Mouse (Mus musculus) thymus, adult 2 months (tissue): ENCODE results near the gene Hist1h2bf. TPM values are rescaled to one million over a fixed set of nuclear protein-coding genes. Genes with fewer than 3 reads are reported as not detected.
A peak's percentile ranks its signal among the peaks of the same experiment; 100 is the strongest.
"Not testable (repeated sequence)": the region's sequence is repeated elsewhere in the genome, so short reads cannot be mapped to it uniquely, and the experiment has no call there.

ENCODE experiments used
- DNase-seq: peaks from one replicate; pipeline ENCODE4 v3.0.0; 2021
- H3K27ac ChIP-seq: fragments of 200-500 bp; 2 replicates; pipeline ENCODE4 v1.5.1; 2012; ENCODE audit warnings: low read length, control low read depth; ENCODE audit not compliant: control insufficient read depth, insufficient read depth
- H3K27me3 ChIP-seq: fragments of 200-500 bp; 2 replicates; pipeline ENCODE4 v1.6.1; 2012; ENCODE audit warnings: mild to moderate bottlenecking, low read length, moderate library complexity, mixed read lengths; ENCODE audit not compliant: control insufficient read depth, insufficient read depth
- H3K36me3 ChIP-seq: fragments of 200-500 bp; 2 replicates; pipeline ENCODE4 v1.6.1; 2012; ENCODE audit warnings: mild to moderate bottlenecking, low read length, moderate library complexity; ENCODE audit not compliant: control insufficient read depth, insufficient read depth
- H3K4me1 ChIP-seq: fragments of 200-500 bp; replicated peaks from 2 replicates; pipeline ENCODE4 v1.6.1; 2012; ENCODE audit warnings: low read length; ENCODE audit not compliant: control insufficient read depth, insufficient read depth
- H3K4me3 ChIP-seq: fragments of 200-500 bp; 2 replicates; pipeline ENCODE4 v1.5.1; 2012; ENCODE audit warnings: mild to moderate bottlenecking, low read length, control low read depth, moderate library complexity; ENCODE audit not compliant: control insufficient read depth, insufficient read depth
- CTCF ChIP-seq: fragments of 200-500 bp; IDR thresholded peaks from 2 replicates; pipeline ENCODE4 v1.5.1; 2012; ENCODE audit warnings: mild to moderate bottlenecking, control low read depth, low read length, moderate library complexity, borderline replicate concordance; ENCODE audit not compliant: control insufficient read depth, poor library complexity, insufficient read depth; ENCODE audit errors: extremely low read depth
- POLR2A ChIP-seq: fragments of 200-500 bp; IDR thresholded peaks from 2 replicates; pipeline ENCODE4 v1.6.1; 2012; ENCODE audit warnings: mild to moderate bottlenecking, low read length, control low read depth, moderate library complexity; ENCODE audit not compliant: control insufficient read depth, poor library complexity, insufficient read depth; ENCODE audit errors: extremely low read depth
- WGBS: fragments of 180-500 bp; shearing (Covaris S2); methylation state at CpG from one replicate; pipeline ENCODE4 v1.1.7; 2018; 5-methylcytosine and 5-hydroxymethylcytosine counted together
- polyA plus RNA-seq: library from polyadenylated mRNA; depleted of rRNA; stranded (reverse); fragments of >200 nt; gene quantifications from 2 replicates; pipeline ENCODE4 v1.2.3, GENCODE M21; 2012

Gene Hist1h2bf
- polyA plus RNA-seq, 1 experiment, result 277 TPM

- DNase-seq, result no peak
- Histone ChIP-seq H3K27ac (peak overlapping the region; percentile 42; the same call in 1 of the 2 replicates), H3K4me1 (peaks cover 8% of the 10 kb centered on the region), H3K27me3 (no peaks in the 10 kb centered on the region), H3K4me3 (no peak overlapping the region), H3K36me3 (no peaks in the 10 kb centered on the region)
- WGBS, result 4% methylated on average over 1 of the region's 1 CpGs
- TF ChIP-seq CTCF (no peak), POLR2A (no peak)
Observed at GRCm38 (mm10) chr13:23586940-23587225, 12.9 kb upstream of the Hist1h2bf start.

DNA sequence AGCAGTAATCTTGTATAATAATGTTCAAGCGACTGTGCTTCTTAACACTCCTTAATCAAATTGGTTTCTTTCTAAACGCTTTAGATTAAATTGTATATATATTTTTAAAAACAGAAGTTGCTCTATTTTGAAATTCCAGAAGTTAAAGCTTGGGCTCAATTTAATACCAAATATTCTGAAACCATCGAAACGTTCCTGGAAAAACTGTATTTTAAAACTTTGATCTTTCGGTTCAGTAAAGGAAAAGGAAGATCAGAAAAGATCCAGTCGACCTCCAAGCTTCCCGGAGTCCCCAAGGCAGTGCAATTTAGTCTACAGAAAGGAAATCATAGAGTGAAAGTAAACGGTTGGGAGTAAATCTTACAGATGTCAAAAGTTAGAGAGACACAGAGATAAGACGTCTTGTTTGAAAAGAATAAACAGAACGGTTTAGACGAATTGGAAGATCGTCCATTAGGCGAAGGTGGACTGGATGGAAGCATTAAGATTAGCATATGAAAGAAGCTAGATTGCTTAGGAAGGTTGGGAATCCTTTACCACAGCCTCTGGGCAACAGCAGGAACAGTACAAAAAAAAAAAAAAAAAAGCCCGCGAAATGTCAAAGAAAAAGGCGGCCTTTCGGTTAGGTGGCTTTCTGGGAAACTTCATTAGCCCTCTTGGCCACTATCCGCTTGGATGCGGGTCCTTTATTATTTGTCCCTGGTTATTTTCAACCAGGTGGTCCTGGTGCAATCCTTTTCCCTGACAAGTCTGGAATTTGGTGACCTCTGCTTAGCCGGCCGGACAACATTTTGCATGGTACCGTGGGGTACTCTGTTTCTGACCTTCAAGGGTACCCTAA is 12.3 kb upstream of the Hist1h2bf start:
- Histone ChIP-seq H3K27ac (peak overlapping the region; percentile 42), H3K4me1 (peaks cover 11% of the 10 kb centered on the region), H3K27me3 (no peaks in the 10 kb centered on the region), H3K4me3 (0 out of 2 replicates have a peak overlapping the region, but pooled peaks have one; percentile 5), H3K36me3 (no peaks in the 10 kb centered on the region)
- TF ChIP-seq POLR2A (no peak), CTCF (no peak)
- DNase-seq, result no peak
- WGBS, result 4% methylated on average over 22 of the region's 22 CpGs

- DNase-seq, result peak; percentile 75
- peak; percentile 86 for TF ChIP-seq POLR2A
- H3K27me3 ChIP-seq, H3K36me3 ChIP-seq: not testable (repeated sequence)
- Histone ChIP-seq H3K27ac (peak overlapping the region; percentile 99), H3K4me3 (peak overlapping the region; percentile 62), H3K4me1 (peaks cover 11% of the 10 kb centered on the region)
- under 1% methylated on average over 34 of the region's 36 CpGs for WGBS
Observed at GRCm38 (mm10) chr13:23585442-23586098, 11.6 kb upstream of the Hist1h2bf start.

GRCm38 (mm10) chr13:23585029-23585441 is 11.0 kb upstream of the Hist1h2bf start:
- Histone ChIP-seq H3K27ac (peak overlapping the region; percentile 99), H3K27me3 (no peaks in the 10 kb centered on the region), H3K4me3 (peak overlapping the region; percentile 62), H3K36me3 (no peaks in the 10 kb centered on the region), H3K4me1 (peaks cover 11% of the 10 kb centered on the region)
- DNase-seq, result peak; percentile 71
- TF ChIP-seq CTCF (no peak), POLR2A (no peak)
- 0% methylated on average over 21 of the region's 21 CpGs for WGBS

GRCm38 (mm10) chr13:23584331-23584730 is 10.3 kb upstream of the Hist1h2bf start:
- Histone ChIP-seq H3K27ac (peak overlapping the region; percentile 99), H3K27me3 (no peaks in the 10 kb centered on the region), H3K4me3 (no peak overlapping the region), H3K36me3 (no peaks in the 10 kb centered on the region), H3K4me1 (peaks cover 11% of the 10 kb centered on the region)
- TF ChIP-seq POLR2A (no peak), CTCF (no peak)
- no peak for DNase-seq

DNA sequence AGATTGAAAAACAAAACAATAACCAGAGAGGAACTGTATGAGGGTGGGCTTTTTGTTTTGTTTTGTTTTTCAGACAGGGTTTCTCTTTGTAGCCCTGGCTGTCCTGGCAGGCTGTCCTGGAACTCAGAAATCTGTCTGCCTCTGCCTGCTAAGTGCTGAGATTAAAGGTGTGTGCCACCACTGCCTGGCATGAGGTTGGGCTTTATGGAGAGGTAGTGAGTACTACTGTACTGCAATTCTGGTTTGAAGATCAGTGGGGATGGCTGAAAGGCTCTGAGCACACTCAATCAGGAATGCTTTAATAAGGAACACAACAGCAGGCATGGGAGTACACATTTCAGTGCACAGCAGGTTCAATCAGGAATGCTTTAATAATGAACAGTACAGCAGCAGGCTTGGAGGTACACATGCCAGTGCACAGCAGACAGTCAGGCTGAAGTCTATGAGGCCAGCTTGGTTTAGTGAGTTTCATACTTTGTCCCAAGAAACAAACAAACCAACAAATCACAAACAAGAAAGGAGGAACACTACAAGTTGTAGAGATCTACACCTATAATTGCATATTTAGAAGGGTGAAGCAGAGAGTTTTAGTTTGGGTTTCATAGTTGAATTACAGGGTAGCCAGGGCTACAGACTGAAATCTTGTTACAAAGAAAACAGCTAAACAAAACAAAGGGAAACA is 9.5 kb upstream of the Hist1h2bf start:
- Histone ChIP-seq H3K27me3 (no peaks in the 10 kb centered on the region), H3K4me1 (peaks cover 11% of the 10 kb centered on the region), H3K27ac (peak overlapping the region; percentile 75), H3K4me3 (no peak overlapping the region), H3K36me3 (no peaks in the 10 kb centered on the region)
- no peak for DNase-seq
- TF ChIP-seq CTCF (no peak), POLR2A (no peak)
